Mouse (Mus musculus) cerebellum, adult 2 months (tissue): ENCODE results near the gene Ppp1ca. TPM values are rescaled to one million over a fixed set of nuclear protein-coding genes. Genes with fewer than 3 reads are reported as not detected.
A peak's percentile ranks its signal among the peaks of the same experiment; 100 is the strongest.

Experiments
- DNase-seq, 2 experiments: peaks; one replicate each; pipeline ENCODE4 v3.0.0; 2021
- H3K27ac ChIP-seq: fragments of 200-500 bp; 2 replicates; pipeline ENCODE4 v1.5.1; 2012; ENCODE audit warnings: low read length, control low read depth, inconsistent platforms; ENCODE audit not compliant: insufficient read depth
- H3K27me3 ChIP-seq: fragments of 200-500 bp; 2 replicates; pipeline ENCODE4 v1.6.1; 2012; ENCODE audit warnings: inconsistent platforms, mild to moderate bottlenecking, low read length, moderate library complexity; ENCODE audit not compliant: control insufficient read depth, insufficient read depth
- H3K4me1 ChIP-seq: fragments of 200-500 bp; 2 replicates; pipeline ENCODE4 v1.6.1; 2011; ENCODE audit warnings: low read length; ENCODE audit not compliant: control insufficient read depth, insufficient read depth
- H3K4me3 ChIP-seq: fragments of 200-500 bp; replicated peaks from 2 replicates; pipeline ENCODE3; 2011; ENCODE audit warnings: mild to moderate bottlenecking, low read depth, low read length, control low read depth; ENCODE audit not compliant: insufficient read depth
- CTCF ChIP-seq: fragments of 200-500 bp; IDR thresholded peaks from 2 replicates; pipeline ENCODE4 v1.5.1; 2011; ENCODE audit warnings: low read depth, mild to moderate bottlenecking, control low read depth, low read length, moderate library complexity, borderline replicate concordance; ENCODE audit not compliant: insufficient read depth
- POLR2A ChIP-seq: fragments of 200-500 bp; IDR thresholded peaks from 2 replicates; pipeline ENCODE4 v1.6.1; 2011; ENCODE audit warnings: low read length, control low read depth, borderline replicate concordance; ENCODE audit not compliant: insufficient read depth
- WGBS: fragments of 180-500 bp; shearing (Covaris S2); methylation state at CpG from one replicate; pipeline ENCODE4 v1.1.7; 2018; 5-methylcytosine and 5-hydroxymethylcytosine counted together
- polyA plus RNA-seq: library from polyadenylated mRNA; depleted of rRNA; stranded (reverse); fragments of >200 nt; gene quantifications from 2 replicates; pipeline ENCODE4 v1.2.3, GENCODE M21; 2012

Ppp1ca gene
- polyA plus RNA-seq, 1 experiment: 316 TPM

GRCm38 (mm10) chr19:4214771-4215450 is 23.0 kb downstream of the Ppp1ca start:
- H3K27ac ChIP-seq: no peak overlapping the region
- H3K4me3 ChIP-seq: peak overlapping the region; percentile 52
- no peaks in the 10 kb centered on the region; the same call in 1 of the 2 replicates for H3K27me3 ChIP-seq
- under 1% methylated on average over 68 of the region's 81 CpGs for WGBS
- peaks cover 7% of the 10 kb centered on the region for H3K4me1 ChIP-seq
- no peak for TF ChIP-seq POLR2A
- DNase-seq: no peak

- peak overlapping the region; percentile 2 for H3K4me3 ChIP-seq
- no peak for DNase-seq
Observed at GRCm38 (mm10) chr19:4215451-4215840, 23.6 kb downstream of the Ppp1ca start.

GRCm38 (mm10) chr19:4216041-4216685 is 24.3 kb downstream of the Ppp1ca start:
- H3K27ac ChIP-seq: no peak overlapping the region
- no peak for TF ChIP-seq POLR2A
- TF ChIP-seq CTCF: peak; percentile 60
- peak; percentile 53 to 61 for DNase-seq
- H3K27me3 ChIP-seq: no peaks in the 10 kb centered on the region; the same call in 1 of the 2 replicates
- 31% methylated on average over 14 of the region's 14 CpGs for WGBS
- H3K4me1 ChIP-seq: peaks cover 17% of the 10 kb centered on the region
- peak overlapping the region; percentile 27 for H3K4me3 ChIP-seq

More at GRCm38 (mm10) chr19:4215451-4215840, 23.6 kb downstream of the Ppp1ca start:
- Histone ChIP-seq H3K27me3 (no peaks in the 10 kb centered on the region; the same call in 1 of the 2 replicates), H3K27ac (no peak overlapping the region), H3K4me1 (peaks cover 12% of the 10 kb centered on the region)
- WGBS: 11% methylated on average over 19 of the region's 21 CpGs
- TF ChIP-seq CTCF: no peak
- no peak for TF ChIP-seq POLR2A

- H3K27ac ChIP-seq: no peak overlapping the region
- H3K27me3 ChIP-seq: no peaks in the 10 kb centered on the region; the same call in 1 of the 2 replicates
- H3K4me1 ChIP-seq: peaks cover 17% of the 10 kb centered on the region
- no peak for TF ChIP-seq POLR2A
- TF ChIP-seq CTCF: no peak
- H3K4me3 ChIP-seq: no peak overlapping the region
- DNase-seq: no peak
- 61% methylated on average over 5 of the region's 5 CpGs for WGBS
Observed at GRCm38 (mm10) chr19:4217140-4217539, 25.3 kb downstream of the Ppp1ca start.

GRCm38 (mm10) chr19:4217855-4218254 is 26.0 kb downstream of the Ppp1ca start:
- TF ChIP-seq POLR2A: no peak
- TF ChIP-seq CTCF: no peak
- H3K4me1 ChIP-seq: peaks cover 17% of the 10 kb centered on the region
- DNase-seq: no peak
- H3K4me3 ChIP-seq: no peak overlapping the region
- H3K27ac ChIP-seq: no peak overlapping the region
- 61% methylated on average over 3 of the region's 3 CpGs for WGBS
- no peaks in the 10 kb centered on the region; the same call in 1 of the 2 replicates for H3K27me3 ChIP-seq

- Histone ChIP-seq H3K27me3 (no peaks in the 10 kb centered on the region; the same call in 1 of the 2 replicates), H3K4me1 (peaks cover 17% of the 10 kb centered on the region), H3K4me3 (no peak overlapping the region), H3K27ac (no peak overlapping the region)
- TF ChIP-seq POLR2A (no peak), CTCF (no peak)
- 97% methylated on average over 11 of the region's 11 CpGs for WGBS
- DNase-seq: no peak
Observed at GRCm38 (mm10) chr19:4218293-4218692, 26.4 kb downstream of the Ppp1ca start.

- TF ChIP-seq CTCF (no peak), POLR2A (no peak)
- no peak for DNase-seq
- no peaks in the 10 kb centered on the region; the same call in 1 of the 2 replicates for H3K27me3 ChIP-seq
- H3K27ac ChIP-seq: no peak overlapping the region
- 97% methylated on average over 1 of the region's 1 CpGs for WGBS
- no peak overlapping the region for H3K4me3 ChIP-seq
- H3K4me1 ChIP-seq: peaks cover 17% of the 10 kb centered on the region
Observed at GRCm38 (mm10) chr19:4218784-4219183, 26.9 kb downstream of the Ppp1ca start.

- 54% methylated on average over 6 of the region's 6 CpGs for whole genome bisulfite sequencing
- H3K27ac ChIP-seq: no peak overlapping the region
- peaks cover 17% of the 10 kb centered on the region for H3K4me1 ChIP-seq
- H3K4me3 ChIP-seq: no peak overlapping the region
- no peaks in the 10 kb centered on the region; the same call in 1 of the 2 replicates for H3K27me3 ChIP-seq
- DNase-seq: no peak
- no peak for TF ChIP-seq POLR2A
- no peak for TF ChIP-seq CTCF
Observed at GRCm38 (mm10) chr19:4219943-4220342, 28.1 kb downstream of the Ppp1ca start.
